Mouse (Mus musculus) telencephalon, adult 2 months (tissue): Measurements from ENCODE around the gene BC034090.
"Not testable (repeated sequence)": the region's sequence is repeated elsewhere in the genome, so short reads cannot be mapped to it uniquely, and the experiment has no call there.

Experiments
- DNase-seq: peaks from one replicate; pipeline ENCODE4 v3.0.0-alpha.2; 2011; ENCODE audit warnings: low read depth, low spot score

The BC034090 gene

DNA sequence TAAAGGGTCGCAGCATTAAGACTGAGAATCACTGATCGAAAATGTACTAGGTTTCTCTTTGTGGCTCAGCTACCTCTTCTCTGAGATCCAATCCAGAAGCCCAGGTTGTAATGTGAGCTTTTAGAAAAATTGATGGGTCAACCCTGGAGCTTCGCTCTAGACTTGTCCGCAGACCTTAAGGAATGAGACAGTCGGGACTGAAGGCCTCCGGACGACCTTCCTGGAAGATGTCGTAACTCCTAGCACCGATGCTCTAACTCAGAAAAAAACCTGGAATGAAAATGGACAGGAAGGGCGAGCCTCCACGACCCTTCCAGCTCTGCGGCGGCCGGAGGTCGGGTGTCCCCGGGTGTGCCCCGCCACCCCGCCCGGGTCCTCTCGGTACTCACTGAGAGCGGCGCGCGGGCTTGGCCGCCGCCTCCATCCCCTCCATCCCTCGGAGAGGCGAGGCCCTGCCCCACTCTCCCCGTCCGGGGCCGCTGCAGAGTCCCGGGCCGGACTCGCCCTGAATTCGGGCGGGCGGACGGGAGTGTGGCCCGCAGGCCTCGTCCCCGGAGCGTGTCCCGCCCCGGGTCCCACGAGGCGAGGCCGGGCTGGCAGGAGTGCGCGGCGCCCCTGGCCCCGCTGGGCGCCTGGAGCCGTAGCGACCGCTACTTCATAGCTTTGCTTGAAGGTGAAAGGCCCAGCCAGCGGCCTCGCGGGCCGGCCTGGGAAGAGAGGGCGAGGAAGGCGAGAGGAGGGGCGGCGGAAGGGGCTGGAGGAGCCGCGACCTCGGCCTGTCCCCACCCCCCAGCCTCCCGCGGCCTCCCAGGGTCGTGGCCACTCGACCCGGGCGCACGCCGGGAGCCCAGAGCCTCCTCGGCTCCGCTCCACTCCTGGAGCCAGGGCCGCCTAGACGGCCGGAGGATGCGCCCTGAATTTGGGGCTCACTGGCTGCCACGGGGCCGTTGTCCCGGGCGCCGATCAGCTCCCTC lies at the start of gene BC034090:
Gene BC034090, minus strand, starts transcription at position 648 of the 974 bp plus-strand sequence.
- DNase-seq = no peak

DNA sequence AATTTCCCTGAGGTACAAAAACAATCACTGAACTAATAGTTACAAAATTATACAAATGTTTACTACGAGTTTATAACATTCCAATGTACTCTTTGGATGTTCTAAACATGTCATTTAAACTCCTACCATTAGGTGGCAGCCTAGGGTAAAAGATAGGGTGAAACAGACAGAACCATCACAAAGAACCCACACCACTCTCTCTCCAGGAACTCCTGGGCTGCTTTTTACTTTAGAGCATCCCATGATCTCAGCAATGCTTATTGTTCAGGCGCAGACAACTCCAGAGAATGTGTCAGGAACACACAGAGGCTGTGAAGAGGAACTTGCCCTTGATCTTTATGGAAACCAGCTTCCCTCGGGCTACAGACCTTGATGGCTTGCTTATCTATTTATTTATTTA lies 49.2 kb upstream of the BC034090 start:
- DNase-seq = peak; percentile 60

DNA sequence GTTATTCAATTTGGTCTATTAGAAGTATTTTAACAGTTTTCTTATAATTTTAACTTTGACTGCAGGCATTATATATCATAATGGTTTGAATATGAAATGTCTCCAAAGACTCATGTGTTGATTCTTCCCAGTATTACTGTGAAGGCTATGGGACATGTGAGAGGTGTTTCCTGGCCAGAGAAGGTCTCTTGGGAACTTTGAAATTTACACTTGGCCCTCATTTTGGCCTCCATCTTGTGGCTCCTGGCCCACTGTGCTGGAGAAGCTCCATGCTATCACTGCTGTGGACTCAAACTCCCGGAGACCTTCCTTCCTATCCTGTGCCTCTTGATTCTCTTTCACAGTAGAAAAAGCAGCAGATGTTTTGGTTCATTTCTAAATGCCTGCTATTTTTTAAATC lies 45.2 kb upstream of the BC034090 start:
- no peak for DNase-seq

DNA sequence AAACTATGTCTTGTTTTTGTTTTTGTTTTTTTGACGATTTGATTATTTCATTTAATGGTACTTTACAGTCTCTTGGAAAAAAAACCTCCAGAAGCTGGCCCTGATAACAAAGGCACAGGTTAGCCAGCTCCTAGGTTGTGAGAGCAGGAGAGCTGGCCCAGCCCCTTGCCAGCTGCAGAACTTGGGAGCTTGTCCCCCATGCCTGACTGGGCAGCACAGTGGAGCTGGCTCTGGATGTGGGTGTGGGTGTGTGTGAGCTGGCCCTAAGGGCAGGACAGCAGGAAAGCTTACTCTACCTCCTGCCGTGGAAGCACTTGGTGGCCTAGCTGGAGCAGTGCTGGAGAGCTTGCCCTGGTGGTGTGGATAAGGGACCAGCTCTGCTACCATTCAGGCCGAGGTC lies 43.8 kb upstream of the BC034090 start:
- no peak for DNase-seq

DNA sequence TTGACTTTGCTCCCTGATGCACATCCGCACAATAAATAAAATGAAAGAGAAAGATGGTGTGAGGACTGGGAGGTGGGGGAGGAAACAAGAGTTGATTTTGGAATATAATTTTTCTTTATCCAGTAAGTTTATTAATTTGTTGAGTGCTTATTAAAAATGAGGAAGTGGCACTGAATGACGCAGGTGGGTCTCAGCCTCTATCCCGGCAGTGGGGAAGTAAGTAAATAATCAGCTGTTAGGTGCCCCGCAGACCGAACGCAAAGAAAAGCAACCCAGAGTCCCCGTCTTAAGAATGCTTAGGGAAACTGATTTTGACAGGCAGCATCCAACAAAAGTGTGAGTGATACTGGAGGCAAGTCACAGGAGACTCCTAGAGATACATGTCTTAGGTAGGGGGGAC lies 39.6 kb upstream of the BC034090 start:
- DNase-seq = no peak

DNA sequence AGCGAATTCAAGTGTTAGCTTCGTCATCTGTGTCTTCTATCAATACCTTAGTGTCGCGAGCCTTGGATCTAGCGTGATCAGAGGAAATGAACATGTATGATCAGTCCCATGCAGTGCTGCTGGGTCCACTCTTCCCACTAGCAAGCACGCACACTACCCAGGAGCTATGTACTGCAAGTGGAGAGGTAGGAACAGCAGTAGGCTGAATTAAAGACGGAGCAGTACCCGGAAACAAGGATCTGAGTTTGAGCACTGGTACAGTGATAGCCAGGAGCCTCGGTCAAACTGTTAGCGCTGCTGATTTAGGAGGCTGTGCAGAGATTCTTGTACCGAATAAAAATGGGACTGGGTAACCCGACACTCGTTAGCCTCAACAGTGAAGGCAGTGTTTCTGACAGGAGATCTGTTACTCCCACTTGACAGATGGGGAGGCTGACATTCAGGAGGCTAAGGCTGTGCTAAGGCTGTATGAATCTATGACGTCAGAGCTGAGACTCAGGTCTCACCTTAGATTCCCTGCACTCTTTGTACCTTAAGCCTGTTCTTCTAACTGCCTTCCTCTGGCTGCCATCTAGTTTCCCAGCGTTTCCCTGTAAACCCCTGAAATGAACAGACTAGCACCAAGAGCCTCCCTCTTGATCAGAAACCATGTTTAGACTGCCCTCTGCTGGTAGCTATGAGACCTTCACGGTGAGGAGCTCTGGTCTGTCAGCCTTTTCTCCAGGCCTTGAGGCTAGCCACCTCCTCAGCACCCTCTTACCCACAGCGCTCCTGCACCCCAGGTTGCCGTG lies 37.0 kb upstream of the BC034090 start:
- peak; percentile 79 for DNase-seq

DNA sequence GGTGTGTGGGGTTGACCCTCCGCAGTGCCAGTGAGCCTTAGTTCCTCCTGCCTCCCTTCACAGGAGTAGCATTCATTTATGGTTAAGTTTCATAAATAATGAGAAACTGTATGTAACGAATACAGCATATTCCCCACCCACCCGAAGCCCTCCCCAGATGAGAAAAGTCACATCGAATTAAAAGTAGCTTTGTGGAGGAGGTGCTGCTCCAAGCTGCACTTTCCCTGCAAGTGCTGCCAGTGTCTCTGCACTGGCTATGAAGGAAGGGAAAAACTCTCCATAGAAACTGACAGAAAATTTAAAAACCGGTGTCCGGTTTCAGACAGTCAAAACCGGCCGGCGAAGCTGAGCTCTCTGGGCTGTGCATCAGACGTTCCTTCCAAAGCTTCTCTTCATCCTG lies 36.1 kb upstream of the BC034090 start:
- peak; percentile 43 for DNase-seq

DNA sequence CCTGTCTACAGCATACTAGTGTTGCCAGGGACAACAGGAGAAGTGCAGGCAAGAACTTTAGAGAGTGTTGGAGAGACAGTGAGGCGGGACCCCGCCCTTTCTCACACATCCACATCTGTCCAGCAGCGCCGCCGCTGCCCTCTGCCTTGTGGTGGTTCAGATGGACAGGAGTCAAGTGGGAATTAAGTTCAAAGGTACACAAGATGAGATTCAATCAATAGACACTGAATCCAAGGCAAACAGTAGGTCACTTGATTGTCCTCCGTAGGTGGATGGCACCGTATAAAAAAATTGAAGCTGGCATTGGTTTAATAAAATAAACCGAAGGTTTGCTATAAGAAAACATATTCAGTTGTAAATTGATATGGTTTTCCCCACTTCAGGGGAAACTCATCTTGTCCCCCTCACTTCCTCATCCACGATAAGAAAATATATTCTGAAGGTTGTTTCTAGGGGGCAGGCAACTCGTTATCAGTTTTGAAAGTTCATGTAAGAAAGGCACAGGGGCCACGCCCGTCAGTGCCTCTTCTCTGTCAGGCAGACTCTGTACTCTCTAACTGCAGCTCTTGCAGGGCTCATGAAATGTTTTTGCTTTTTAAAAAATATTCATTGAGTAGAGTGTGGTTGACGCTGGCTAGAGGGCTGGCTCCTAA lies 32.3 kb upstream of the BC034090 start:
- no peak for DNase-seq

DNA sequence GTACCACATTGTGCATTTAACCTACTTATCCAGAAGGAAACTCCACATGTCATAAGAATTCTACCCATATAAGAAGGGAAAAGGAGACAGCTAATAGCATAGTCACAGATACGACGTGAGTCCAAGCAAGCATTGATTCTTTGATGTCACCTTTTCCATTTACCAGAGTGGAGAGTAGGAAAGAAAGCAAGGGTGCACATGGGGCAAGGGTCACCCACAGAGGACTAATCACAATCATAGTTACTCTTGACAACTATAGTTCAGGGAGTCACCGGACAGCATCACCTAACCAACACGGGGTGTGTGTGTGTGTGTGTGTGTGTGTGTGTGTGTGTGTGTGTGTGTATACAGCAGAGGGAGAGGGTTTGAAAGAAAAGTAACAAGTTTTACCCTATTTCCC lies 31.5 kb upstream of the BC034090 start:
- no peak for DNase-seq

DNA sequence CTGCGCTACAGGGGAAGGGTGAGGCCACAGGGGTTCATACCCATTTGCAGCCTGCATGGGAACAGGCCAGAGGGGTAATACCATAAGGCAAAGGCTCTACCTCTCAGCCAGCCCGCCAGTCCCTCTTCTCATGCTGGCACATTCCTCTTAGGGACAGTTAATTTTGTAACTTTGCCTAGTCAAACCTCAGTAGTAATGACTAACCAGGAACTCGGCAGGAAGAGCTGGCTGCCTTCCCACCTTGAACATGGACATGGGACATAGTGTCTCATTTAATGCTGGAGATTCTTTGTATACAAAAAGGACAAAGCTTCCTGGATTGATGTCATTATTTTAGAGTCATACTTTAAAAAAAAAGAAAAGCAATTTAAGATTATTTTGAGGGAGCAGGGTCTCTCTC lies 30.7 kb upstream of the BC034090 start:
- DNase-seq = no peak

DNA sequence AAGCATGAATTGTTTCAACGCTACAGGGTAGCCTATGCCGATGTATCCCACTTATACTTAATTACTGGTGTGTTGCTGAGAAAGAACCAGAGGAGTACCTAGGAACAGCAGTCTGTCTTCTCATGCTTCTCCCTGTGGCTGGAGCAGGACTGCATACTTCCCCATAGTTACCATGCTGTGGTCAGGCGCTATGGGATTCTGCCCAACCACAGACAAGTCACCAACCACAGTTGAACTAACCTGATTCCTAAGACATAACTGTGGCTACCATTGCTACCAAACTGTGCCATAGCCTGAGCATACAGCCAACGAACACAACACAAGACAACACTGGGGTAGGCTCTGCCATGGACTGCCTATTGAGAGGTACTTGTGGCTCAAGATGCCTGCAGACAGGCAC lies 28.7 kb upstream of the BC034090 start:
- DNase-seq = no peak

DNA sequence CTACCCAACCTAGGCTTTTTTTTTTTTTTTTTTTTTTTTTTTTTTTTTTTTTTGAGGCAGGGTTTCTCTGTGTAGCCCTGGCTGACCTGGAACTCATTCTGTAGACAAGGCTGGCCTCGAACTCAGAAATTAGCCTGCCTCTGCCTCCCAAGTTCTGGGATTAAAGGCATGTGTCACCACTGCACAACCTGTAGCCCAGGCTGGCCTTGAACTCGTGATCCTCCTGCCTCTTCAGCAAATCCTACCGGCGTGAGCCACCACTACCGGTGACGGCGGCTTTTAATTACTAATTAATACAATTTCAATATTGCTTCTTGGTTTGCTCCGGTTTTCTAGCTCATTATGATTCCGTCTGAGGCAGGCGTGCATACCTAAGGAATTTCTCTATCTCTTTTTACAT lies 18.3 kb upstream of the BC034090 start:
- DNase-seq = not testable (repeated sequence)

DNA sequence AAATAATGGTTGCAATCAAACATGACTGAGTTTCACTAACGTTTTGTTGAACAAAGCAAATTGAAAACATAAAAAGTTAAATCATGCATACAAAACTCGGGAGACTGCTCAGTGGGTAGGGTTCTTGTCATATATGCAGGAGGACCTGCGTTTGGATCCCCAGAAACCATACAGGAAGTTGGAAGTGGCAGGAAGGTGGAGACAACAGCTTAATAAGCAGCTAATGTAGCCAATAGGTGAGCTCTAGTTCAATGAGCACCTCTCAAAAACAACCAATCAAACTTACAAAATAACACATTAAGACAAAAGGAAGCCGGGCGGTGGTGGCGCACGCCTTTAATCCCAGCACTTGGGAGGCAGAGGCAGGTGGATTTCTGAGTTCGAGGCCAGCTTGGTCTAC lies 10.1 kb upstream of the BC034090 start:
- DNase-seq = no peak

DNA sequence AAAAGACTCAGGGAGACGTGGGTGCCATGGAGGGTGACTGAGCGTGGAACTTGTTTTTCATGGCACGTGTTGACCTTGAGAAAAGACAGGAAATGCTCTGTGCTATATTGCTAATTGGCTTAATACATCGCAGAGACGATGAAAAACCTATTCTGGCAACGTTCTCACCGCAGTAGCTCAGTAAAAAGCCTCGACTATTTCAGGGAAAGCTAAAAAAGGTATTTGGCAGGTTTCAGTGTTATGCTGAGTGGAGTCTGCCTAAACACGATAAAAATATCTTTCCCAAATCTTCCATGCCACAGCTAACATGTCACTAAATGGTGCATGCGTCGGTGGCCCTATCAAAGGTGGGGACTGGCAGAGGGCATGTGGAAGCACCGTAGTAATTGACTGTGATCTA lies 8.9 kb upstream of the BC034090 start:
- peak; percentile 75 for DNase-seq

DNA sequence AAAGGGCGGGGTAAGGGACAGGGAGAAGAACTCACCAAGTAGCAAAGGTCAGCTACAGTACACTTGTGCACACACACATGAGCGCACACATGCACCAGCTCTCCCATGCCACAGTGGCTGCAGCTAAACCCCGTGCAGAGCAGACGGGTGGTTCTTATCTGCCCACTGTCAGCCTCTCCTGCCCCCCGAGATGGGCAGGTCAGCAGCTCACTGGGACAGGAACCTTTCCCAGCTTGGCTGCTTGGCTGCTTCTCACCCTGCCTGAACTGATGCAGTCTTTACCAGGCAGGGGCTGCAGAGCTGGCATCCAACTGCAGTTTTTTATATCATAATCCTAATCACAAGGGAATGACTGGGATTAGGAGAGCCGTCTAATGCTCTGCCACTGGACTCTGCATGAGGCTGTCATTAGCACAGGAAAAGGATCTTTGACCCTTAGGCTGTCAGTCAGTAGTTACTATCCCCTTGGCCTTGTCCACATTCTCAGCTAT lies 8.4 kb upstream of the BC034090 start:
- no peak for DNase-seq

DNA sequence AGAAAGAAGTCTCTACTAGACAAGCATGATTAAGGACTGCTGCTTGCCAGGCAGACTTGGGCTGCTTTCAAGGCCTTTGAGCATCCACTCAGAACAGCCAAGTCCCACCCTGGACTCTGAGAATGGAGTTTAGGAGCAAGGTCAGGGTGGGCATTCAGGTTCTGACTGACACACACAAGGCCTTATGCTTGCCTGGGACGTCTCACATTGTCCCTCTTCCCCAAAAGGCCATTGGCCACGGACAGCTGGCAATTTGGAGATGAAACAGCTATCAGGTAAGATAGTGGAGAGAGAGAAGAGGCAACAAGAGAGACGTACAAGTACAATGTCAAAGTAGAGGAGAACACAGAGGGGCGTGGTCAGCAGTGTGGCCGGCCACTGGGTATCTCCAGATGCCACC lies 7.4 kb upstream of the BC034090 start:
- DNase-seq = no peak

DNA sequence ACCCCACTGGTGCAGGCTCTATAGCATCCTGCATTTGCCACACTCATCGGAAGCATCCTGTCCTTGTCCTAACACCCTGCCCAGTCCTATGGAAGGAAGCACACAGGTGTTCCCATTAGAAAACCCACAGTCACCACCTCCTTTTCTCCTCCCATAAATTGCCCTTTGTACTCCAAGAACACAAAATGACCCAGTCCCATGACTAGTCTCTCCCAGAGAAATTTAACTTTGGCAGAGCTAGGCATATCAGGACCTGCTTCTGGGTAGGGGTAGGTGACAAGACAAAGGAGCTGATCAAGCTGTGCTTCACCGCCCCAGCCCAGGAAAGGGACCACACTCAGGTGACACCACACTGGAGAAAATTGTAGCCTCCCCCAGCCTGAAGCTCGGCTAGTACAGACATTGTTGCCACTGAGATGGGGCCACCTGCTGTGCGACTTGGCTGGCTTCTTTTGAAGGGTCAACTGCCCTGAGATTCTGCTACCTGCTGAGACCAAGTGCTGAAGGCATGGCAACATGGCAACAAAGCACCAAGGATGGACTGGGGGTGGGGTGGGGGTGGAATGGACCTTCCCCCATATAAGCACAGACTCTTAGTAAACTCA lies 6.4 kb upstream of the BC034090 start:
- DNase-seq = no peak

DNA sequence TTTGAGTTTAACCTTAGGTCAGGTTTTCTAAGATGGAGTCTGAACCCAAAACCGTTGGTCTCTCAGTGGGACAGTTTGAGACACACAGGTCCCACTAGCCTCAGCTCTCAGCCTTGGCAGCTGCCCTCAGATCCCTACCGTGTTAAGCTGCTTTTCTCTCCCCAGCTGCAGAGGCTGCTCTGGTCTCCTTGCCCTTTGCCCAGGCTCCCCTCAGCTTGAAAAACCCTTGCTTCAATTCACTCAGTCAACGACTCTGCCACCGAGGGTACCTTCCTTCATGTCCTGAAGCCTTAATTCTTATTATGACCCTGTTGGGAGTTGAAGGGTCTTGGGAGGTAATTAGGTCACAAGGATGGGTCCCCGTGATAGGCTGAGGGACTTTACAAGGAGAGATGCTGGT lies 5.7 kb upstream of the BC034090 start:
- no peak for DNase-seq

DNA sequence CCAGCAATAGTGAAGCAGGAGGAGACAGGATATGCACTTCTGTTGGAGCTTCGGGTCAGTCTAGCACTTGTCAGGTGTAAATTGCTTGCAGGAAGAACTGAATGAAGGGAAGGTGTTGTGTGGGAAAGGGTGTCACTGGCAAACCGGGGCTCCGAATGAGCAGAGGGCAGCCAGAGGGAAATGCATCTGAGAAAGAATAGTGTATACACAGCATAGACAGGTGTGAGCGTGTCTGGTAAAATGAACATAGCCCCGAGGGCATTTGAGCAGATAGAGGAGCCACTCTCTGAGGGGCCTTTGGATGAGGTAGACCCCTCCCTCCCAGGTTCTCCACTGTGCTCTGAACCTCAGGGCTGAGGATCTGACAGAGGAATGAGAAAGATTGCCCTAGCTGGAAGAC lies 3.8 kb upstream of the BC034090 start:
- no peak for DNase-seq

DNA sequence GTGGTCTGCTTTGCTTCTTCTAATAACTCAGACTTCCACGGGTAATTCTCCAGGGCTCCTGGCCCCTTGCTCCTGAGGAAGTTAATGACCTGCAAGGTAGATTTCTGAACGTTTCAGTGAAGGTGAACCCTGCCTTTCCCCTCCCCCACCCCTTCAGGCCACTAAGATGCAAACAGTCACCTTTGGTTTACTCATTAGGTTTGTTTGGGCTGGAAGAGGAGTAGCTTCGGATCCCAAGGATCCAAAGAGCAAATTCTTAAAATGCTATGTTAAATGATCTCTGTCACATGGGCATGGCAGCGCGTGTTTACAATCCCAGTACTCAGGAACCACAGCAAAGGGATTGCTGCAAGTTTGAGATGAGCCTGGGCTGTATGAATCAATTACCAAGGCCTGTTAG lies 3.2 kb upstream of the BC034090 start:
- DNase-seq = no peak

DNA sequence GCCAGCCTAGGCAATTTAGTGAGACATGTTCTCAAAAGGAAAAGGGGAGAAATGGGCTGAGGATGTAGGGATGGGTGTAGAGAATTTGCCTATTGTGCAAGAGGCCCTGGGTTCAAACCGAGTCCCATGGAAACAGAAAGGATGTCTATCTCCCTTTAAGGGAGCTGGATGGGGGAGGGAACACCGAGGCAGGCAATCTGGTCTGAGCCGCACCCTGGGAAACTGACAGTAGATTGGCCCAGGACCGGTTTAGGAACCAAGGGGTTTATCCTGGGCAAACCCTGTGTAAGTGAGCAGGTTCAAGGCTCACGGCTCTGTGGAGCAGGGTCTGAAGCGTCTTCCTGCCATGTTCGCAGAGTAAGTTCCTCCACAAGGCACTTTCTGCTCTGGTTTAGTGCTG lies 1.3 kb upstream of the BC034090 start:
- DNase-seq = no peak

DNA sequence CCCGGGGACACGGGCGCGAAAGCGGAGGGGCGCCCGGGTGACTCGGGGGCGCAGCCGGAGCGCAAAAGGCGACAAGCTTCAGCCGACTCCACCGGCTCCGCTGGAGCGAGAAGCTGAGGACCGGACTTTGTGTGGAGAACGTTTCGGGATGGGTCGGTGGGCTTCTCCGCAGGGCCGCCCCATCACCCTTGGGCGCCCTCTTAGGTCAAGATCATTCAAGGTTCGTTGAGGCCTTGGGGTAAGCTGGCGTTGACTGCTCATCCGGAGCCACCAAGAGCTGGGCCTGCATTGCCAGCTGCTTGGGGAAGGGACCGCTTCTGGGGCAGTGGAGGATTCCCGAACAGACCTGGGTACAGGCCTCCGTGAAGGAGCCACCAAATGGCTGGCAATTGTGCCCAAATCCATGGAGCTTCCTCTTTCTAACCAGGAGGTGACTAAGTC lies 547 bp upstream of the BC034090 start:
- no peak for DNase-seq
